ENCODE assay signal across 10 mouse cellular contexts in the genomic region with DNA sequence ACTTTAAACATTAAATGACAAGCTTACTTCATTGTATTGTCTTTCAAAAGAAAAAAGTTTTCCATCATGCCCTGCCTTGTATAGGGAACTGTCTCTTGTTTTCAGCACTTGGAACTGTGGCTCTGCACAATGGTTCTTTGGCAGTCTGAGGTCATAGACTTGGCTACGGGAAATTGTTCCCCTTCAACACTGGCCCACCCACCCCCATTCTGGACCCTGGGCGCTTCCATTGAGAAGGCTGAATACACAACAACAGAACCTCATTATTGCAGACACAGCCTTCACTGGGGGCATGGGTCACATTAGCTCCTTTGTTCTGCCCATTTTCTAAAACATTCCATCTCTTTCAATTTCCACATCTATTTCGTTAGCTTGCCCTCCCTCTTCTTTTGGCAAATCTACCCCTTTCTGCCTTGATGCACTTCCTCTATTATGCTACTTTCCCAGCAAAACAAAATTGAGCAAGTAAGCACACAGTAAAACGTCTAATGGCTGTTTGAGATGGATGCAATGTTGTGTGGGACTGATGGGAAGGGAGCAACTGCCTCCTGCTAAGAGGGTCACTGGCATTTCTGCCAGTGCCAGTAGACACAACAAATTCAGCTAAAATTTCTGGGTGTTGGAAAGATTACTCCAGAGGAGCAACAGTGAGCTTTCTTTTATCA.
DNase-seq lines count a peak whose midpoint lies in the region; ATAC-seq lines count a peak whose summit lies in the region.
"Had no signal": no experiment of that assay in that cellular context is flagged by ENCODE, and none has a peak within 500 bp of the region (broad histone marks: within the 10 kb centered on the region; RNA-seq: fewer than 3 reads in every experiment).

No protein-coding gene starts in this region.

- DNase-seq in frontal cortex, adult 2 months (ENCODE audit: extremely low spot score in 1 of 2, low spot score in 1 of 2), result peak; percentile 3 to 15
- DNase-seq in frontal cortex, postnatal 14 days (ENCODE audit: low spot score in 2 of 2), result no peak
- DNase-seq in forebrain, embryonic 11.5 days (ENCODE audit: low spot score), result peak; percentile 82
- peak; percentile 10 for DNase-seq in layer of hippocampus, adult 9-10 months (ENCODE audit: low spot score)
- no peak for DNase-seq in heart, adult 8-10 months (ENCODE audit: low spot score)
- DNase-seq in limb, embryonic 10.5 days (ENCODE audit: low spot score), result no peak
- DNase-seq in lung, postnatal 4 days, result no peak
- DNase-seq: kidney, postnatal 36 days had no signal

- H3K4me1 ChIP-seq in forebrain, embryonic 11.5 days (replicated peaks; ENCODE audit: control insufficient read depth, insufficient read depth, low read length), result peaks cover 7% of the 10 kb centered on the region; the same call in 1 of the 2 replicates
- H3K4me1 ChIP-seq in neural tube, embryonic 14.5 days (ENCODE audit: control insufficient read depth, insufficient read depth, low read length), result 0 out of 2 replicates have a peak, but pooled peaks cover 4% of the 10 kb centered on the region
- peaks cover 8% of the 10 kb centered on the region for H3K4me1 ChIP-seq in limb, embryonic 10.5 days

- peak; percentile 94 for ATAC-seq in forebrain, embryonic 11.5 days (replicated peaks; ENCODE audit: low FRiP score)
- ATAC-seq in neural tube, embryonic 14.5 days (ENCODE audit: low read depth), result peak; percentile 88; the same call in 1 of the 2 replicates

- no peak overlapping the region for H3K27ac ChIP-seq in forebrain, embryonic 11.5 days (ENCODE audit: low read depth, low read length)
- H3K27ac ChIP-seq in neural tube, embryonic 14.5 days (ENCODE audit: low read depth, low read length), result no peak overlapping the region
- H3K27ac ChIP-seq in limb, embryonic 10.5 days, result no peak overlapping the region
- H3K27ac ChIP-seq: liver, embryonic 14.5 days had no signal

- no peak overlapping the region for H3K4me2 ChIP-seq in forebrain, embryonic 11.5 days (ENCODE audit: low read depth, low read length, severe bottlenecking)
- no peak overlapping the region for H3K4me2 ChIP-seq in neural tube, embryonic 14.5 days (ENCODE audit: low read depth, low read length)

- WGBS in forebrain, embryonic 11.5 days, result 5% methylated on average over 4 of the region's 4 CpGs
- WGBS in neural tube, embryonic 14.5 days, result 12% methylated on average over 4 of the region's 4 CpGs
- 76% methylated on average over 4 of the region's 4 CpGs for WGBS in limb, embryonic 10.5 days

- H3K9ac ChIP-seq in forebrain, embryonic 11.5 days (ENCODE audit: low read length), result no peak overlapping the region
- H3K9ac ChIP-seq in neural tube, embryonic 14.5 days (replicated peaks; ENCODE audit: low read depth, low read length), result no peak overlapping the region
- H3K9ac ChIP-seq: liver, embryonic 14.5 days had no signal

- H3K36me3 ChIP-seq in forebrain, embryonic 11.5 days (ENCODE audit: control insufficient read depth, insufficient read depth, low read length), result no peaks in the 10 kb centered on the region
- no peaks in the 10 kb centered on the region for H3K36me3 ChIP-seq in neural tube, embryonic 14.5 days (ENCODE audit: control insufficient read depth, insufficient read depth, low read length)
- H3K36me3 ChIP-seq in limb, embryonic 10.5 days, result no peaks in the 10 kb centered on the region

- H3K4me3 ChIP-seq in forebrain, embryonic 11.5 days (ENCODE audit: low read depth, low read length), result no peak overlapping the region
- no peak overlapping the region for H3K4me3 ChIP-seq in neural tube, embryonic 14.5 days (ENCODE audit: low read depth, low read length)
- H3K4me3 ChIP-seq in limb, embryonic 10.5 days, result no peak overlapping the region

- no peaks in the 10 kb centered on the region for H3K27me3 ChIP-seq in forebrain, embryonic 11.5 days (ENCODE audit: control insufficient read depth, insufficient read depth, low read length)
- no peaks in the 10 kb centered on the region for H3K27me3 ChIP-seq in neural tube, embryonic 14.5 days (ENCODE audit: control insufficient read depth, insufficient read depth, low read length)
- H3K27me3 ChIP-seq in limb, embryonic 10.5 days (ENCODE audit: low read depth, poor library complexity, severe bottlenecking), result no peaks in the 10 kb centered on the region

- H3K9me3 ChIP-seq in forebrain, embryonic 11.5 days (ENCODE audit: control insufficient read depth, low read length), result no peaks in the 10 kb centered on the region
- H3K9me3 ChIP-seq in neural tube, embryonic 14.5 days (ENCODE audit: control insufficient read depth, low read length), result no peaks in the 10 kb centered on the region
- H3K9me3 ChIP-seq in limb, embryonic 10.5 days (replicated peaks), result no peaks in the 10 kb centered on the region

Comparison
In these comparisons a context has a peak if more than half of its experiments do, and no peak if none do; other contexts are left out.
1. DNase-seq: peak in frontal cortex, adult 2 months (2 of 2), forebrain, embryonic 11.5 days (single experiment) and layer of hippocampus, adult 9-10 months (single experiment); none in frontal cortex, postnatal 14 days (0 of 2), heart, adult 8-10 months (single experiment), limb, embryonic 10.5 days (single experiment) and lung, postnatal 4 days (0 of 2).